Mouse (Mus musculus): ENCODE measurements around the gene Epha4. TPM values are rescaled to one million over a fixed set of nuclear protein-coding genes. Genes with fewer than 3 reads are reported as not detected.

Gene Epha4
- total and polyA plus RNA-seq, 3 experiments = 3.9 to 26.0 (median 13.0) TPM

DNA sequence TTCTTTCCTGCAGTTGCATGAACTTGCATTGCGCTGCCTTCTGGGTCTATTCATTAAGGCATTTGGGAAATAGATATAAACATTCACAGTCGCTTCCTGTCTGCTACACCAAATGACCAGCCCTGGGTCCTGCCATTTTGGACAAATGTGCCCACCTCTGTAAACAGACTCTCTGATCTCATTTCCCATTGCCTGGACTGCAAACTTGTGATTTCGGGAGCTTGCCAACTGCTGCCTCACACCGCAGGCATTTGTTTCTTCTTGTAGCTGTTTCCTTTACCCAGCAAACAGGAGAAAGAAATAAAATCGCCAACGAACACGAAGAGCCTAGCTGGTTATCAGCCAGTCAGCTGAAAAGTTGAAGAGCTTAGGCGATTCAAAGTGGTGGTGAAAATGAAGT, 10.2 kb upstream of the Epha4 start:
- peaks cover 4 to 16% of the 10 kb centered on the region in 2 experiments; a peak in 3 of 4 replicates for H3K4me1 ChIP-seq (ENCODE audit: control insufficient read depth in 1 of 2, insufficient read depth in 2 of 2)
- DNase-seq (ENCODE audit: extremely low read depth) = no peak
- no peaks in the 10 kb centered on the region for H3K27me3 ChIP-seq (replicated peaks)
- dilution Hi-C loops (cut with MboI; ENCODE audit: extremely low pct_ligation_motif_present, extremely low pct_unique_long_range_greater_than_20kb, low sequenced_read_pairs) (no loop called here), in situ Hi-C loops (cut with MboI; ENCODE audit: low pct_ligation_motif_present, low pct_unique_long_range_greater_than_20kb, low sequenced_read_pairs) (no loop called here)
- H3K9ac ChIP-seq (ENCODE audit: insufficient read depth, low read depth) = no peak overlapping the region
- H3K4me2 ChIP-seq (ENCODE audit: insufficient read depth, low read depth, poor library complexity, severe bottlenecking) = no peak overlapping the region
- no peaks in the 10 kb centered on the region for H3K36me3 ChIP-seq (replicated peaks in 1 of 2; ENCODE audit: control insufficient read depth in 1 of 2, insufficient read depth in 1 of 2, low read length in 1 of 2)
- H3K27ac ChIP-seq (ENCODE audit: insufficient read depth, low read depth) = no peak overlapping the region
- TF ChIP-seq POLR2AphosphoS2 (IDR thresholded peaks at IDR 0.05; ENCODE audit: low read depth, low read length) = no peak
- TF ChIP-seq USF1 (IDR thresholded peaks at IDR 0.05; ENCODE audit: low read depth, low read length) = no peak
- no peak for TF ChIP-seq USF2 (conservative IDR thresholded peaks at IDR 0.05; ENCODE audit: low read depth, low read length)
- no peak for TF ChIP-seq TBP (conservative IDR thresholded peaks at IDR 0.05; ENCODE audit: low read depth, low read length)
- TF ChIP-seq ZMIZ1 (IDR thresholded peaks at IDR 0.05; ENCODE audit: low read depth, low read length) = no peak
- TF ChIP-seq RAD21 (IDR thresholded peaks at IDR 0.05; ENCODE audit: low read depth, low read length) = no peak
- TF ChIP-seq MAFK (IDR thresholded peaks at IDR 0.05; ENCODE audit: insufficient replicate concordance, low read length) = no peak
- no peak for TF ChIP-seq MAZ (IDR thresholded peaks at IDR 0.05; ENCODE audit: low read depth, low read length)
- no peak for TF ChIP-seq NELFE (IDR thresholded peaks at IDR 0.05; ENCODE audit: low read depth, low read length)
- TF ChIP-seq PAX5 (IDR thresholded peaks at IDR 0.05; ENCODE audit: low read length) = no peak
- TF ChIP-seq POLR2A (IDR thresholded peaks at IDR 0.05; ENCODE audit: low read depth, low read length) = no peak
- no peak for TF ChIP-seq ZNF384 (IDR thresholded peaks at IDR 0.05; ENCODE audit: low read depth, low read length)
- TF ChIP-seq KAT2A (IDR thresholded peaks at IDR 0.05; ENCODE audit: insufficient replicate concordance, low read length) = no peak
- no peak for TF ChIP-seq SMC3 (IDR thresholded peaks at IDR 0.05; ENCODE audit: low read depth, low read length)
- no peak for TF ChIP-seq NRF1 (IDR thresholded peaks at IDR 0.05; ENCODE audit: low read depth, low read length)
- no peak for TF ChIP-seq HCFC1 (IDR thresholded peaks at IDR 0.05; ENCODE audit: low read depth, low read length)
- TF ChIP-seq MYC (IDR thresholded peaks at IDR 0.05; ENCODE audit: low read depth, low read length) = no peak
- no peak for TF ChIP-seq UBTF (IDR thresholded peaks at IDR 0.05; ENCODE audit: low read depth, low read length)
- H3K4me3 ChIP-seq (replicated peaks in 1 of 3; ENCODE audit: low read depth in 2 of 3, low read length in 2 of 3, poor library complexity in 1 of 3) = no peak overlapping the region
- H3K9me3 ChIP-seq (replicated peaks; ENCODE audit: low read length) = no peaks in the 10 kb centered on the region
- H3K79me2 ChIP-seq (replicated peaks; ENCODE audit: control insufficient read depth, extremely low read depth, insufficient read depth, poor library complexity, severe bottlenecking) = no peaks in the 10 kb centered on the region

GRCm38 (mm10) chr1:77523354-77523753, 8.5 kb upstream of the Epha4 start:
- H3K36me3 ChIP-seq (replicated peaks in 1 of 2; ENCODE audit: control insufficient read depth in 1 of 2, insufficient read depth in 1 of 2, low read length in 1 of 2) = no peaks in the 10 kb centered on the region
- no peak overlapping the region for H3K27ac ChIP-seq (ENCODE audit: insufficient read depth, low read depth)
- no peaks in the 10 kb centered on the region for H3K79me2 ChIP-seq (replicated peaks; ENCODE audit: control insufficient read depth, extremely low read depth, insufficient read depth, poor library complexity, severe bottlenecking)
- H3K9ac ChIP-seq (ENCODE audit: insufficient read depth, low read depth) = no peak overlapping the region
- peaks cover 4 to 16% of the 10 kb centered on the region in 2 experiments; a peak in 3 of 4 replicates for H3K4me1 ChIP-seq (ENCODE audit: control insufficient read depth in 1 of 2, insufficient read depth in 2 of 2)
- no peak for DNase-seq (ENCODE audit: extremely low read depth)
- H3K9me3 ChIP-seq (replicated peaks; ENCODE audit: low read length) = no peaks in the 10 kb centered on the region
- dilution Hi-C loops (cut with MboI; ENCODE audit: extremely low pct_ligation_motif_present, extremely low pct_unique_long_range_greater_than_20kb, low sequenced_read_pairs) (no loop called here), in situ Hi-C loops (cut with MboI; ENCODE audit: low pct_ligation_motif_present, low pct_unique_long_range_greater_than_20kb, low sequenced_read_pairs) (loop anchor here (25.0 kb wide), 2 partner anchors 336 to 436 kb away; no protein-coding TSS in a partner anchor)
- H3K4me3 ChIP-seq (replicated peaks in 1 of 3; ENCODE audit: low read depth in 2 of 3, low read length in 2 of 3, poor library complexity in 1 of 3) = no peak overlapping the region
- TF ChIP-seq MAFK (IDR thresholded peaks at IDR 0.05; ENCODE audit: insufficient replicate concordance, low read length) (no peak), NELFE (IDR thresholded peaks at IDR 0.05; ENCODE audit: low read depth, low read length) (no peak), PAX5 (IDR thresholded peaks at IDR 0.05; ENCODE audit: low read length) (no peak), EP300 (IDR thresholded peaks at IDR 0.05; ENCODE audit: low read length) (no peak), GABPA (IDR thresholded peaks at IDR 0.05; ENCODE audit: insufficient replicate concordance, low read depth, low read length) (no peak), NRF1 (IDR thresholded peaks at IDR 0.05; ENCODE audit: low read depth, low read length) (no peak), POLR2A (IDR thresholded peaks at IDR 0.05; ENCODE audit: low read depth, low read length) (no peak), ZKSCAN1 (IDR thresholded peaks at IDR 0.05; ENCODE audit: borderline replicate concordance, low read depth, low read length) (no peak), JUN (IDR thresholded peaks at IDR 0.05; ENCODE audit: insufficient read depth, low read depth, low read length) (no peak), ELF1 (IDR thresholded peaks at IDR 0.05; ENCODE audit: low read depth, low read length) (no peak), RAD21 (IDR thresholded peaks at IDR 0.05; ENCODE audit: low read depth, low read length) (no peak), MEF2A (IDR thresholded peaks at IDR 0.05; ENCODE audit: borderline replicate concordance, low read depth, low read length) (no peak), BHLHE40 (IDR thresholded peaks at IDR 0.05; ENCODE audit: low read depth, low read length) (no peak), ZC3H11A (IDR thresholded peaks at IDR 0.05; ENCODE audit: low read depth, low read length) (no peak), KAT2A (IDR thresholded peaks at IDR 0.05; ENCODE audit: insufficient replicate concordance, low read length) (no peak), CHD1 (IDR thresholded peaks at IDR 0.05; ENCODE audit: low read depth, low read length) (no peak), HCFC1 (IDR thresholded peaks at IDR 0.05; ENCODE audit: low read depth, low read length) (no peak), USF1 (IDR thresholded peaks at IDR 0.05; ENCODE audit: low read depth, low read length) (no peak), MAZ (IDR thresholded peaks at IDR 0.05; ENCODE audit: low read depth, low read length) (no peak), RCOR1 (conservative IDR thresholded peaks at IDR 0.05; ENCODE audit: low read depth, low read length) (no peak)
- no peaks in the 10 kb centered on the region for H3K27me3 ChIP-seq (replicated peaks)
- no peak overlapping the region for H3K4me2 ChIP-seq (ENCODE audit: insufficient read depth, low read depth, poor library complexity, severe bottlenecking)
